Mouse (Mus musculus): ENCODE data around the gene Npnt.

Gene Npnt

GRCm38 (mm10) chr3:132856651-132857050, 93.4 kb downstream of the Npnt start:
- in situ Hi-C loops (cut with MboI) = no loop called here

GRCm38 (mm10) chr3:132855458-132856212, 94.5 kb downstream of the Npnt start:
- in situ Hi-C loops (cut with MboI) = no loop called here

GRCm38 (mm10) chr3:132854271-132854670, 95.8 kb downstream of the Npnt start:
- in situ Hi-C loops (cut with MboI) = no loop called here

- in situ Hi-C loops (cut with MboI) = no loop called here
These were observed 98.0 kb downstream of the Npnt start for GRCm38 (mm10) chr3:132851841-132852728.

GRCm38 (mm10) chr3:132851417-132851816, 98.7 kb downstream of the Npnt start:
- in situ Hi-C loops (cut with MboI) = no loop called here

- in situ Hi-C loops (cut with MboI) = no loop called here
These were observed 99.7 kb downstream of the Npnt start for GRCm38 (mm10) chr3:132850431-132850830.

GRCm38 (mm10) chr3:132849669-132850068, 100.4 kb downstream of the Npnt start:
- in situ Hi-C loops (cut with MboI) = no loop called here

- in situ Hi-C loops (cut with MboI) = no loop called here
These were observed 107.4 kb downstream of the Npnt start for GRCm38 (mm10) chr3:132842676-132843075.

- in situ Hi-C loops (cut with MboI) = no loop called here
These were observed 110.6 kb downstream of the Npnt start for GRCm38 (mm10) chr3:132839516-132839915.

GRCm38 (mm10) chr3:132838656-132839417, 111.3 kb downstream of the Npnt start:
- in situ Hi-C loops (cut with MboI) = no loop called here

GRCm38 (mm10) chr3:132837134-132837533, 113.0 kb downstream of the Npnt start:
- in situ Hi-C loops (cut with MboI) = no loop called here

GRCm38 (mm10) chr3:132835118-132835794, 114.8 kb downstream of the Npnt start:
- in situ Hi-C loops (cut with MboI) = no loop called here
